Mouse (Mus musculus): ENCODE measurements around the gene Ppp1r15a. TPM values are rescaled to one million over a fixed set of nuclear protein-coding genes. Genes with fewer than 3 reads are reported as not detected.

The Ppp1r15a gene
- polyA plus RNA-seq, 1 experiment, result 119 TPM

GRCm38 (mm10) chr7:45551512-45551883, 25.4 kb upstream of the Ppp1r15a start:
- H3K4me1 ChIP-seq (ENCODE audit: control insufficient read depth, insufficient read depth, insufficient read length), result no peaks in the 10 kb centered on the region
- H3K4me3 ChIP-seq (ENCODE audit: extremely low read depth, insufficient read depth, insufficient read length), result no peak overlapping the region
- no peak for DNase-seq (ENCODE audit: low read depth in 1 of 2, low spot score in 2 of 2)
- H3K27ac ChIP-seq (ENCODE audit: insufficient read depth, low read length), result no peak overlapping the region
- H3K36me3 ChIP-seq (ENCODE audit: control insufficient read depth, insufficient read depth, low read length), result no peaks in the 10 kb centered on the region
- no peaks in the 10 kb centered on the region for H3K27me3 ChIP-seq (ENCODE audit: control insufficient read depth, insufficient read depth, low read length)
- TF ChIP-seq CTCF (IDR thresholded peaks at IDR 0.05; ENCODE audit: extremely low read depth, insufficient read depth, insufficient read length, insufficient replicate concordance) (no peak), POLR2A (IDR thresholded peaks at IDR 0.05; ENCODE audit: low read depth, low read length) (no peak)
- 80% methylated on average over 8 of the region's 8 CpGs for WGBS

GRCm38 (mm10) chr7:45550821-45551511, 24.9 kb upstream of the Ppp1r15a start:
- TF ChIP-seq POLR2A (IDR thresholded peaks at IDR 0.05; ENCODE audit: low read depth, low read length), result no peak
- TF ChIP-seq CTCF (IDR thresholded peaks at IDR 0.05; ENCODE audit: extremely low read depth, insufficient read depth, insufficient read length, insufficient replicate concordance), result no peak
- no peak overlapping the region for H3K4me3 ChIP-seq (ENCODE audit: extremely low read depth, insufficient read depth, insufficient read length)
- no peaks in the 10 kb centered on the region for H3K27me3 ChIP-seq (ENCODE audit: control insufficient read depth, insufficient read depth, low read length)
- H3K36me3 ChIP-seq (ENCODE audit: control insufficient read depth, insufficient read depth, low read length), result no peaks in the 10 kb centered on the region
- H3K27ac ChIP-seq (ENCODE audit: insufficient read depth, low read length), result no peak overlapping the region
- no peak for DNase-seq (ENCODE audit: low read depth in 1 of 2, low spot score in 2 of 2)
- H3K4me1 ChIP-seq (ENCODE audit: control insufficient read depth, insufficient read depth, insufficient read length), result no peaks in the 10 kb centered on the region
- 81% methylated on average over 11 of the region's 11 CpGs for WGBS

- 94% methylated on average over 16 of the region's 16 CpGs for WGBS
- H3K27ac ChIP-seq (ENCODE audit: insufficient read depth, low read length), result no peak overlapping the region
- H3K4me1 ChIP-seq (ENCODE audit: control insufficient read depth, insufficient read depth, insufficient read length), result no peaks in the 10 kb centered on the region
- no peak for TF ChIP-seq POLR2A (IDR thresholded peaks at IDR 0.05; ENCODE audit: low read depth, low read length)
- TF ChIP-seq CTCF (IDR thresholded peaks at IDR 0.05; ENCODE audit: extremely low read depth, insufficient read depth, insufficient read length, insufficient replicate concordance), result no peak
- DNase-seq (ENCODE audit: low read depth in 1 of 2, low spot score in 2 of 2), result no peak
- H3K4me3 ChIP-seq (ENCODE audit: extremely low read depth, insufficient read depth, insufficient read length), result no peak overlapping the region
- H3K27me3 ChIP-seq (ENCODE audit: control insufficient read depth, insufficient read depth, low read length), result no peaks in the 10 kb centered on the region
- no peaks in the 10 kb centered on the region for H3K36me3 ChIP-seq (ENCODE audit: control insufficient read depth, insufficient read depth, low read length)
Measured at GRCm38 (mm10) chr7:45549641-45550436, 23.8 kb upstream of the Ppp1r15a start.

- Histone ChIP-seq H3K27ac (ENCODE audit: insufficient read depth, low read length) (no peak overlapping the region), H3K27me3 (ENCODE audit: control insufficient read depth, insufficient read depth, low read length) (no peaks in the 10 kb centered on the region), H3K4me3 (ENCODE audit: extremely low read depth, insufficient read depth, insufficient read length) (no peak overlapping the region), H3K36me3 (ENCODE audit: control insufficient read depth, insufficient read depth, low read length) (no peaks in the 10 kb centered on the region), H3K4me1 (ENCODE audit: control insufficient read depth, insufficient read depth, insufficient read length) (no peaks in the 10 kb centered on the region)
- TF ChIP-seq CTCF (IDR thresholded peaks at IDR 0.05; ENCODE audit: extremely low read depth, insufficient read depth, insufficient read length, insufficient replicate concordance), result no peak
- no peak for TF ChIP-seq POLR2A (IDR thresholded peaks at IDR 0.05; ENCODE audit: low read depth, low read length)
- DNase-seq (ENCODE audit: low read depth in 1 of 2, low spot score in 2 of 2), result no peak
- WGBS, result 86% methylated on average over 1 of the region's 1 CpGs
Measured at GRCm38 (mm10) chr7:45544525-45544924, 18.5 kb upstream of the Ppp1r15a start.

- H3K4me3 ChIP-seq (ENCODE audit: extremely low read depth, insufficient read depth, insufficient read length), result no peak overlapping the region
- WGBS, result 51% methylated on average over 2 of the region's 2 CpGs
- no peak overlapping the region for H3K27ac ChIP-seq (ENCODE audit: insufficient read depth, low read length)
- no peaks in the 10 kb centered on the region for H3K27me3 ChIP-seq (ENCODE audit: control insufficient read depth, insufficient read depth, low read length)
- H3K36me3 ChIP-seq (ENCODE audit: control insufficient read depth, insufficient read depth, low read length), result no peaks in the 10 kb centered on the region
- H3K4me1 ChIP-seq (ENCODE audit: control insufficient read depth, insufficient read depth, insufficient read length), result no peaks in the 10 kb centered on the region
- TF ChIP-seq CTCF (IDR thresholded peaks at IDR 0.05; ENCODE audit: extremely low read depth, insufficient read depth, insufficient read length, insufficient replicate concordance) (no peak), POLR2A (IDR thresholded peaks at IDR 0.05; ENCODE audit: low read depth, low read length) (no peak)
- DNase-seq (ENCODE audit: low read depth in 1 of 2, low spot score in 2 of 2), result no peak
Measured at GRCm38 (mm10) chr7:45540213-45540612, 14.1 kb upstream of the Ppp1r15a start.

GRCm38 (mm10) chr7:45539095-45539494, 13.0 kb upstream of the Ppp1r15a start:
- no peak for TF ChIP-seq POLR2A (IDR thresholded peaks at IDR 0.05; ENCODE audit: low read depth, low read length)
- no peak for TF ChIP-seq CTCF (IDR thresholded peaks at IDR 0.05; ENCODE audit: extremely low read depth, insufficient read depth, insufficient read length, insufficient replicate concordance)
- Histone ChIP-seq H3K4me1 (ENCODE audit: control insufficient read depth, insufficient read depth, insufficient read length) (no peaks in the 10 kb centered on the region), H3K36me3 (ENCODE audit: control insufficient read depth, insufficient read depth, low read length) (no peaks in the 10 kb centered on the region), H3K27ac (ENCODE audit: insufficient read depth, low read length) (no peak overlapping the region), H3K4me3 (ENCODE audit: extremely low read depth, insufficient read depth, insufficient read length) (no peak overlapping the region), H3K27me3 (ENCODE audit: control insufficient read depth, insufficient read depth, low read length) (no peaks in the 10 kb centered on the region)
- DNase-seq (ENCODE audit: low read depth in 1 of 2, low spot score in 2 of 2), result no peak
- 91% methylated on average over 3 of the region's 3 CpGs for WGBS
